Mouse (Mus musculus): ENCODE results near the gene Slc16a14.

DNA sequence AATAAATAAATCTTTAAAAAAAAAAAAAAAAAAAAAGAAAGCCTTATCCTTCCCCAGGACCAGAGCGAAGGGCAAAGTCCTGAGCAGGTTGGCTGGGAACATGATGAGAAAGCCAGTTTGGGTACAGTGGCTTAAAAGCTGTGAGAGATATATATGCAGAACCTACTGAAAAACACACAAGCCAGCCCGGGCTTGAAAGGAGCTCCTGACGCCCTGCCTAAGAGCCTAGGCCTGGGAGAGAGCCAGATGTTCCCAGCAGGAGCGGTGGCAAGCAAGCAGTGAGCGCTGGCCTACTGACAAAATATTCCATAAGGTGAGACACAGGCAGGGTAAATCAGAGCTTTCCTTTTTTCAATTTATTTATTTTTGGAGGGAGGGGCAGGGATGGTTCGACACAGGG lies 68.7 kb downstream of the Slc16a14 start:
- TF ChIP-seq CTCF (IDR thresholded peaks at IDR 0.05; ENCODE audit: low read depth, low read length), result no peak
- TF ChIP-seq POLR2A (IDR thresholded peaks at IDR 0.05; ENCODE audit: borderline replicate concordance, low read depth, low read length), result no peak

All from bone marrow macrophage, adult 2 months (primary cell).